In the genomic region with DNA sequence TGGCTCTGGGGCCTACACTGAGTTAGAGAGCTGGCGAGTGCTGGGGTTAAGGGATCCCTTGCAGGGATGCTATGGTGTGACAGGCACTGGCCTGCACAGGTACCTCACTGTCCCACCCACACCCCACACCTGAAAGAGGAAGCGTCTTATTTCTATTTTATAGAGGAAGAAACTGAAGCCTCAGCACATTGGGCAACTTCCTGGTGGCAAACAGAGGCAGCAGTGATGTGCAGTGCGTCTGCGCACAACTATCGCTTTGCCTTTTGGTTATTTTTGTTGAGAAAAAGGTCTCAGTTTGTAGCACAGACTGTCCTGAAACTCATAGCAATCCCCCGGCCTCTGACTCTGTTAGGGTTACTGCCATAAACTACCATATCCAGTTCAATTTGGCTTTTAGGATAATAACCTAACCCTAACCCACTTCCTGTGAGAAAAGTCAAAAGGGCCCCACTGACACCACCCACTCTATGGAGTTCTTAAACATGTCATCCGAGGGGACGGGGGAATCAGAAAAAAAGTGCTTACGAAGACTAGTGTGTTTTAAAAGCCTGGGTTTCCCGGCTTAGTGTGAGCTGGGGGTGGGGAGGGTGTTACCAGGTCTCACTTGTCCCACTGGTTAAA, we compare ENCODE assay signal across 17 mouse cellular contexts.
DNase-seq lines count a peak whose midpoint lies in the region; ATAC-seq and TF ChIP-seq lines count a peak whose summit lies in the region.
"Had no signal": no experiment of that assay in that cellular context is flagged by ENCODE, and none has a peak within 500 bp of the region (broad histone marks: within the 10 kb centered on the region; RNA-seq: fewer than 3 reads in every experiment).

No protein-coding gene starts in this region.

- peaks cover 6% of the 10 kb centered on the region; the same call in 1 of the 2 replicates for H3K27me3 ChIP-seq in liver, postnatal 0 days (ENCODE audit: insufficient read depth, low read length)
- no peaks in the 10 kb centered on the region for H3K27me3 ChIP-seq in hindbrain, postnatal 0 days (ENCODE audit: insufficient read depth, low read length)
- H3K27me3 ChIP-seq: midbrain, embryonic 13.5 days had no signal

- no peak overlapping the region for H3K4me2 ChIP-seq in liver, postnatal 0 days (ENCODE audit: low read depth, low read length)
- H3K4me2 ChIP-seq in hindbrain, postnatal 0 days (ENCODE audit: low read depth, low read length), result no peak overlapping the region
- H3K4me2 ChIP-seq: midbrain, embryonic 13.5 days had no signal

- ATAC-seq in liver, postnatal 0 days, result no peak
- ATAC-seq in activated CD4-positive, CD25-positive, alpha-beta regulatory T cell, adult 4 months, result peak; percentile 70
- ATAC-seq in monocyte, adult 5-6 weeks (replicated peaks; ENCODE audit: insufficient number of reproducible peaks, low FRiP score, low TSS enrichment, poor library complexity, severe bottlenecking), result peak; percentile 83
- ATAC-seq in hindbrain, postnatal 0 days, result no peak
- ATAC-seq: forebrain, postnatal 0 days; midbrain, embryonic 13.5 days had no signal

- no peaks in the 10 kb centered on the region for H3K9me3 ChIP-seq in liver, postnatal 0 days (ENCODE audit: low read length)
- no peaks in the 10 kb centered on the region for H3K9me3 ChIP-seq in hindbrain, postnatal 0 days (ENCODE audit: low read length)
- H3K9me3 ChIP-seq: G1E; midbrain, embryonic 13.5 days had no signal

- no peak for TF ChIP-seq EP300 in liver, postnatal 0 days (IDR thresholded peaks at IDR 0.05; ENCODE audit: low read depth)

- H3K4me1 ChIP-seq in liver, postnatal 0 days (ENCODE audit: insufficient read depth), result peaks cover 35% of the 10 kb centered on the region
- 0 out of 2 replicates have a peak, but pooled peaks cover 8% of the 10 kb centered on the region for H3K4me1 ChIP-seq in hindbrain, postnatal 0 days (ENCODE audit: insufficient read depth, low read length)

- H3K27ac ChIP-seq in liver, postnatal 0 days (ENCODE audit: low read depth), result peak overlapping the region; percentile 46; the same call in 1 of the 2 replicates
- no peak overlapping the region for H3K27ac ChIP-seq in hindbrain, postnatal 0 days
- H3K27ac ChIP-seq: heart, adult 2 months; layer of hippocampus, adult 2 months; left cerebral cortex, adult 2 months; liver, embryonic 14.5 days; midbrain, embryonic 13.5 days had no signal

- no peak overlapping the region for H3K9ac ChIP-seq in liver, postnatal 0 days (replicated peaks)
- no peak overlapping the region for H3K9ac ChIP-seq in hindbrain, postnatal 0 days (replicated peaks; ENCODE audit: low read length)
- H3K9ac ChIP-seq: forebrain, postnatal 0 days; liver, embryonic 14.5 days; midbrain, embryonic 13.5 days had no signal

- no peaks in the 10 kb centered on the region for H3K36me3 ChIP-seq in liver, postnatal 0 days (replicated peaks; ENCODE audit: insufficient read depth, low read length)
- H3K36me3 ChIP-seq in hindbrain, postnatal 0 days (ENCODE audit: insufficient read depth, low read length), result no peaks in the 10 kb centered on the region
- H3K36me3 ChIP-seq: G1E; midbrain, embryonic 13.5 days had no signal

- WGBS in liver, postnatal 0 days (ENCODE audit: insufficient replicate concordance), result 51% methylated on average over 10 of the region's 10 CpGs
- 93% methylated on average over 10 of the region's 10 CpGs for WGBS in hindbrain, postnatal 0 days

- no peak overlapping the region for H3K4me3 ChIP-seq in liver, postnatal 0 days (ENCODE audit: low read depth, low read length)
- no peak overlapping the region for H3K4me3 ChIP-seq in hindbrain, postnatal 0 days (ENCODE audit: low read length)
- H3K4me3 ChIP-seq: heart, adult 2 months; layer of hippocampus, adult 2 months; left cerebral cortex, adult 2 months; midbrain, embryonic 13.5 days had no signal

- DNase-seq in liver, postnatal 0 days, result peak; percentile 26
- DNase-seq in liver, result no peak
- DNase-seq in thymus, postnatal 14 days, result peak; percentile 52
- no peak for DNase-seq in kidney, adult 8-10 months
- DNase-seq in right cerebral cortex, postnatal 25 days, result no peak
- DNase-seq in hindbrain, postnatal 0 days (ENCODE audit: low spot score), result no peak
- DNase-seq: adrenal gland, adult 8-10 months; cerebellum, adult 9-11 months; forebrain, postnatal 0 days; heart, adult 2 months had no signal

- no peak for TF ChIP-seq CTCF in liver, postnatal 0 days (IDR thresholded peaks at IDR 0.05; ENCODE audit: low read depth)
- no peak for TF ChIP-seq CTCF in hindbrain, postnatal 0 days (IDR thresholded peaks at IDR 0.05; ENCODE audit: low read depth)

Comparison
In these comparisons a context has a peak if more than half of its experiments do, and no peak if none do; other contexts are left out.
1. DNase-seq: peak in liver, postnatal 0 days (single experiment) and thymus, postnatal 14 days (single experiment); none in liver (single experiment), kidney, adult 8-10 months (0 of 2), right cerebral cortex, postnatal 25 days (single experiment) and hindbrain, postnatal 0 days (single experiment).
2. ATAC-seq: peak in activated CD4-positive, CD25-positive, alpha-beta regulatory T cell, adult 4 months (single experiment) and monocyte, adult 5-6 weeks (single experiment); none in liver, postnatal 0 days (single experiment) and hindbrain, postnatal 0 days (single experiment).